Mouse (Mus musculus) testis, adult 2 months (tissue): ENCODE measurements around the gene Msrb2. TPM values are rescaled to one million over a fixed set of nuclear protein-coding genes. Genes with fewer than 3 reads are reported as not detected.

Experiments used
- H3K27ac ChIP-seq: fragments of 200-500 bp; 2 replicates; pipeline ENCODE4 v1.5.1; 2012; ENCODE audit warnings: low read depth, low read length; ENCODE audit not compliant: control insufficient read depth, insufficient read depth
- H3K27me3 ChIP-seq: fragments of 200-500 bp; 2 replicates; pipeline ENCODE4 v1.6.1; 2012; ENCODE audit warnings: mild to moderate bottlenecking, low read length, moderate library complexity; ENCODE audit not compliant: control insufficient read depth, insufficient read depth
- H3K36me3 ChIP-seq: fragments of 200-500 bp; 2 replicates; pipeline ENCODE4 v1.6.1; 2012; ENCODE audit warnings: mild to moderate bottlenecking, low read length; ENCODE audit not compliant: control insufficient read depth, insufficient read depth
- H3K4me1 ChIP-seq: fragments of 200-500 bp; 2 replicates; pipeline ENCODE4 v1.6.1; 2012; ENCODE audit warnings: low read length; ENCODE audit not compliant: control insufficient read depth, insufficient read depth
- H3K4me3 ChIP-seq: fragments of 200-500 bp; 2 replicates; pipeline ENCODE4 v1.5.1; 2012; ENCODE audit warnings: low read depth, mild to moderate bottlenecking, low read length, moderate library complexity, mixed read lengths; ENCODE audit not compliant: control insufficient read depth
- CTCF ChIP-seq: fragments of 200-500 bp; IDR thresholded peaks from 2 replicates; pipeline ENCODE4 v1.5.1; 2012; ENCODE audit warnings: low read depth, mild to moderate bottlenecking, inconsistent platforms, low read length, moderate library complexity; ENCODE audit not compliant: control insufficient read depth, insufficient read depth, insufficient replicate concordance
- POLR2A ChIP-seq: fragments of 200-500 bp; IDR thresholded peaks from 2 replicates; pipeline ENCODE4 v1.6.1; 2012; ENCODE audit warnings: low read depth, mild to moderate bottlenecking, inconsistent platforms, low read length, moderate library complexity; ENCODE audit not compliant: control insufficient read depth
- polyA plus RNA-seq: library from polyadenylated mRNA; depleted of rRNA; stranded (reverse); fragments of >200 nt; gene quantifications from 2 replicates; pipeline ENCODE4 v1.2.3, GENCODE M21; 2012

Gene Msrb2
- polyA plus RNA-seq, 1 experiment, result 8.4 TPM

- no peaks in the 10 kb centered on the region for H3K27me3 ChIP-seq
- no peak overlapping the region for H3K27ac ChIP-seq
- TF ChIP-seq POLR2A, result no peak
- no peak overlapping the region for H3K4me3 ChIP-seq
- H3K36me3 ChIP-seq, result no peaks in the 10 kb centered on the region
- H3K4me1 ChIP-seq, result no peaks in the 10 kb centered on the region
Measured at GRCm38 (mm10) chr2:19390411-19391143, 19.3 kb downstream of the Msrb2 start.

- Histone ChIP-seq H3K27ac (no peak overlapping the region), H3K4me1 (no peaks in the 10 kb centered on the region), H3K27me3 (no peaks in the 10 kb centered on the region), H3K36me3 (no peaks in the 10 kb centered on the region), H3K4me3 (no peak overlapping the region)
- no peak for TF ChIP-seq CTCF
- TF ChIP-seq POLR2A, result no peak
Measured at GRCm38 (mm10) chr2:19391649-19392048, 20.4 kb downstream of the Msrb2 start.

GRCm38 (mm10) chr2:19392793-19393192, 21.6 kb downstream of the Msrb2 start:
- TF ChIP-seq POLR2A (no peak), CTCF (no peak)
- no peaks in the 10 kb centered on the region for H3K4me1 ChIP-seq
- no peaks in the 10 kb centered on the region for H3K27me3 ChIP-seq
- H3K27ac ChIP-seq, result no peak overlapping the region
- H3K36me3 ChIP-seq, result no peaks in the 10 kb centered on the region
- H3K4me3 ChIP-seq, result no peak overlapping the region

- Histone ChIP-seq H3K36me3 (no peaks in the 10 kb centered on the region), H3K4me3 (no peak overlapping the region), H3K27ac (no peak overlapping the region), H3K27me3 (no peaks in the 10 kb centered on the region), H3K4me1 (no peaks in the 10 kb centered on the region)
- no peak for TF ChIP-seq CTCF
- no peak for TF ChIP-seq POLR2A
Measured at GRCm38 (mm10) chr2:19405409-19405808, 34.2 kb downstream of the Msrb2 start.

GRCm38 (mm10) chr2:19406531-19406930, 35.3 kb downstream of the Msrb2 start:
- Histone ChIP-seq H3K4me1 (no peaks in the 10 kb centered on the region), H3K27ac (no peak overlapping the region), H3K36me3 (no peaks in the 10 kb centered on the region), H3K4me3 (no peak overlapping the region), H3K27me3 (no peaks in the 10 kb centered on the region)
- no peak for TF ChIP-seq POLR2A
- TF ChIP-seq CTCF, result no peak

- H3K4me1 ChIP-seq, result no peaks in the 10 kb centered on the region
- H3K36me3 ChIP-seq, result no peaks in the 10 kb centered on the region
- no peak overlapping the region for H3K4me3 ChIP-seq
- H3K27me3 ChIP-seq, result no peaks in the 10 kb centered on the region
- peak; percentile 85 for TF ChIP-seq CTCF
- TF ChIP-seq POLR2A, result no peak
- no peak overlapping the region for H3K27ac ChIP-seq
Measured at GRCm38 (mm10) chr2:19414222-19414965, 43.2 kb downstream of the Msrb2 start.

- Histone ChIP-seq H3K4me3 (no peak overlapping the region), H3K27me3 (no peaks in the 10 kb centered on the region), H3K27ac (no peak overlapping the region), H3K36me3 (no peaks in the 10 kb centered on the region), H3K4me1 (no peaks in the 10 kb centered on the region)
- TF ChIP-seq POLR2A (no peak), CTCF (peak; percentile 17; the same call in 1 of the 2 replicates)
Measured at GRCm38 (mm10) chr2:19415063-19415521, 43.9 kb downstream of the Msrb2 start.
